Mouse (Mus musculus) spleen, postnatal 10 days (tissue): ENCODE results near the gene Cldn34d.

ENCODE experiments used
- DNase-seq, 2 experiments: peaks; one replicate each; pipeline ENCODE4 v3.0.0; 2021 to 2022; ENCODE audit warnings: low spot score in 2 of 2

The Cldn34d gene

GRCm38 (mm10) chrX:76602824-76603223 is at the start of gene Cldn34d:
TSS of gene Cldn34d (minus strand) at chrX:76602924.
- no peak for DNase-seq

DNA sequence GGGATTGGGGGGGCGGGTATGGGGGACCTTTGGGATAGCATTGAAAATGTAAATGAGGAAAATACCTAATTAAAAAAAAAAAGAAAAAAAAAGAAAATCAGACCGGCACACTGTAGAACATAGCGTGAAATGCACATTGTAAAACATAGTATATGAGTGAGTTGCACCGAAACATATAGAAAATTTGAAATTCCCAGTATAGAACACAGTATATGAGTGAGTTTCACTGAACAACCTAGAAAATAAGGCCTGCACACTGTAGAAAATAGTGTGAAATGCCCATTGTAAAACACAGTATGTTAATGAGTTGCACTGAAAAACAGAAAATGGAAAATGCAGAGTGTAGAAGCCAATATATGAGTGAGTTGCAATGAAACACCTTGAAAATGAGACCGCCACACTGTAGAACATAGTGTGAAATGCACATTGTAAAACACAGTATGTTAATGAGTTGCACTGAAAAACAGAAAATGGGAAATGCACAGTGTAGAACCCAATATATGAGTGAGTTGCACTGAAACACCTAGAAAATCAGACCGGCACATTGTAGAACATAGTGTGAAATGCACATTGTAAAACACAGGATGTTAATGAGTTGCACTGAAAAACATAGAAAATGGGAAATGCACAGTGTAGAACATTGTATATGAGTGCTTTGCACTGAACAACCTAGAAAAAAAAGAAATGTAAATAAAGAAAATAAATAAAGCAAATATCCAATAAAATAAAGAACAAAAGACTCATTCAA is 4.1 kb downstream of the Cldn34d start:
- DNase-seq: peak; percentile 5 to 40
